Mouse (Mus musculus) megakaryocyte, embryonic 14.5 days (primary cell): Measurements from ENCODE around the gene Epb41l2.

Source experiments
- FLI1 ChIP-seq: IDR thresholded peaks from 2 replicates; pipeline ENCODE4 v1.6.1; 2012; ENCODE audit warnings: low read length, inconsistent platforms, mixed read lengths
- GATA1 ChIP-seq: IDR thresholded peaks from 3 replicates; pipeline ENCODE4 v1.6.1; 2012; ENCODE audit warnings: mixed read lengths, low read length, inconsistent platforms, borderline replicate concordance

- TF ChIP-seq GATA1 (no peak), FLI1 (no peak)
Measured at GRCm38 (mm10) chr10:25436703-25437401, 77.3 kb downstream of the Epb41l2 start.
